Mouse (Mus musculus) lung, postnatal 14 days (tissue): ENCODE results near the gene Rsph4a.
"Not testable (repeated sequence)": the region's sequence is repeated elsewhere in the genome, so short reads cannot be mapped to it uniquely, and the experiment has no call there.

Source experiments
- DNase-seq: peaks from one replicate; pipeline ENCODE4 v3.0.0; 2021

Rsph4a gene

GRCm38 (mm10) chr10:33904530-33905481, at the start of gene Rsph4a:
TSS of gene Rsph4a (plus strand) at chr10:33905111.
- DNase-seq, result no peak

DNA sequence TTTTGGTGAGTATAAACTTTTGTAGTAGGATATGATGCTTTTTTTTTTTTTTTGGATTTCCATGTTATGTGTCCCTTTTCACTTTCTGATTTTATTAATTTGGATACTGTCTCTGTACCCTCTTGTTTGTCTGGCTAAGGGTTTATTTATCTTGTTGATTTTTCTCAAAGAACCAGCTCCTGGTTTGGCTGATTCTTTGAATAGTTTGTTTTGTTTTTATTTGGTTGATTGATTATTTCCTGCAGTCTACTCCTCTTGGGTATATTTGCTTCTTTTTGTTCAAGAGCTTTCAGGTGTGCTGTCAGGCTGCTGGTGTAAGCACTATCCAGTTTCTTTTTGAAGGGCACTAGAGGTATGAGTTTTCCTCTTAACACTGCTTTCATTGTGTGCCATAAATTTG, 47.5 kb upstream of the Rsph4a start, which contains the start of gene Sult3a1:
Gene Sult3a1, plus strand, starts transcription at position 301 of the 400 bp plus-strand sequence.
- no peak for DNase-seq

DNA sequence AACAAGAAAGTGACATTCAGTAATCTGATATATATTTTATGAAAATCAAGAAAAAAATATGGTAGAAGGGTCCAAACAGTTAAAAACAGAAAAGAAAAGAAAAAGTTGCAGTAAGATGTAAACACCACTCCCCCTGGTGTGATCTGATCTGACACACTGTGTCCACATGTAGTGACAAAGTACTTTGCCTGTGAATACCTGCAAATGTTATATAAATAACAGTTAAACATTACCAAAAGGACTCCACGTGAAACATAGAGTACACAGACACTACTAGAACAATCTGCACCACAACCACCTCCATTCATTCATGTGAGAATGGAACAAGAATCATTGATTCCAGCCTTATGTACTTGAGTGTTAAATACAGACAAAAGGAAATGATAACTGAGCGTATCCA, 38.9 kb upstream of the Rsph4a start:
- no peak for DNase-seq

DNA sequence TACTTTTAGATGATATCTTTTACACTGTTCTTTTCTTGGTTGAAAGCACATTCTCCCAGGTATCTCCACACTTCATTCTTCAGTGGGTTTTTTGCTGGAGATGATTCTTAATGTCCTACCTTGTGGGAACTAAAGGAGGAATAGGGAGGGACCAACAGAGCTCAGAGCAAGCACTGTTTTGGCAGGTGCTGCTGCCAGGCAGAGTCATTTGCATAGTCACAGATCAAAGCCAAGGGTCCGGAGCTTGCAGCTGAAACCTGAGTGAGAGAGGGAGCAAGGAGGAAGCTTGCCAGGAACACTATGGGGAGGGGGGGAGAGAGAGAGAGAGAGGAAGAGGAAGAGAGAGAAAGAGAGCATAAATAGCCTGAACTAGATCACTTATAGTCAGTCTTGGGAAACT, 34.5 kb upstream of the Rsph4a start:
- no peak for DNase-seq

- no peak for DNase-seq
These were observed 32.1 kb upstream of the Rsph4a start for GRCm38 (mm10) chr10:33872672-33873398.

DNA sequence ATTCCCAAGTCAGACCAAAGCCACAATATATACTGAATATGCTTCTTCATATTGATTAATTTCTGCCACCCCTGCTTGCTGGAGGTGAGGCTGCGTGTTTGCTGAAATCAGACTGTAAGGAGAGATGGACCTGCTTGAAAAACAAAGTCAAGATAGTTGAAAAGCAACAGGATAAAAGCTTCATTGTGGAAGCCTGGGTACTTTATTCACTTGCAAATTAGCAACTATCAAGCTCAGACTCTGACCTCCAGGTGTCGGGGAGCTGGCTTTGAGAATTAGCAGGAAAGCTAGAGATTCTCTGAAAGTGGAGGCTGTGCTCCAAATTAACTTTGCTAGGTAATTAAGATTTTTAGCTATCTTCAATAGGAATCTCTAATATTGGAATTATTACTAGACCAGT, 22.5 kb upstream of the Rsph4a start:
- DNase-seq, result not testable (repeated sequence)

DNA sequence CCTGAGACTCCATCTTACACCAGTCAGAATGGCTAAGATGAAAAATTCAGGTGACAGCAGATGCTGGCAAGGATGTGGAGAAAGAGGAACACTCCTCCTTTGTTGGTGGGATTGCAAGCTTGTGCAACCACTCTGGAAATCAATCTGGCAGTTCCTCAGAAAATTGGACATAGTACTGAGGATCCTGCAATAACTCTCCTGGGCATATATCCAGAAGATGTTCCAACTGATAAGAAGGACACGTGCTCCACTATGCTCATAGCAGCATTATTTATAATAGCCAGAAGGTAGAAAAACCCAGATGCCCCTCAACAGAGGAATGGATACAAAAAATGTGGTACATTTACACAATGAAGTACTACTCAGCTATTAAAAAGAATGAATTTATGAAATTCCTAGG, 3.4 kb upstream of the Rsph4a start:
- not testable (repeated sequence) for DNase-seq

GRCm38 (mm10) chr10:33905489-33905888, 578 bp downstream of the Rsph4a start:
- DNase-seq, result no peak

- no peak for DNase-seq
These were observed 35.8 kb downstream of the Rsph4a start for GRCm38 (mm10) chr10:33940702-33941101.

DNA sequence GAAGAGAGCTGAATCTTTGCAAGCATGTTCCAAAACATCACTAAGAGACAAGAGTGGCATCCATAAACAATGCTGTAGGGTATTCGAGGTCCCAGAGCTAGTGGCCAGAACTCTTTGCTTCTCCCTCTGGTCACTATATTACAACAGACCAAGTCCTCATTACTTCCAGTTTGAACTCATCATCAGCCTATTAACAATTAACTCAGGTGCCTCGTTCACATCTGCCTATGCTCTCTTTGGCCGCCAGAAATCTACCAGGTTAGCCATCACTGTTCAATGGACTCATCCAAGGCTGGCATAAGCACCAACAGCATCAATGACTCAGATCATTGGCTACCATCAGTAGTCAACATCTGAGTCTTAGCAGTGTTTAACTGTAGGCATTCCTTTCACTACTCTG, 40.5 kb downstream of the Rsph4a start:
- DNase-seq, result no peak

DNA sequence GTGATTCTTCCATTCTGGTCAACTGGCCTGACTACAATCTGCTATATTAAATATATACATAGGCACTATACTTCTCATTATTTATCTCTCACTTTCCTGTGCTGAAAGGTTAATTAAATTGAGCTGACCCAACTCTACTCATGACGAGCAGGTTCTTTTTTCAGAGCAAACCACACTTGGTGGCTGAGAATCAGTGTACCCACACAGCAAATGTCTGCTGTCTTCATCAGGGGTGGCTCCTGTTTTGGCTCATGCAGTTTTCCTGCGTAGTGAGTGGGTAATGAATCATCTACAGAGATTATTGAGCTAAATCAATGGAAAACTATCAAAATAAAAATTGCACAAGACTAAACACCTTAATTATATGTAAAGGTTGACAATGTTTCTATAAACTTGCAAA, 41.4 kb downstream of the Rsph4a start:
- no peak for DNase-seq

DNA sequence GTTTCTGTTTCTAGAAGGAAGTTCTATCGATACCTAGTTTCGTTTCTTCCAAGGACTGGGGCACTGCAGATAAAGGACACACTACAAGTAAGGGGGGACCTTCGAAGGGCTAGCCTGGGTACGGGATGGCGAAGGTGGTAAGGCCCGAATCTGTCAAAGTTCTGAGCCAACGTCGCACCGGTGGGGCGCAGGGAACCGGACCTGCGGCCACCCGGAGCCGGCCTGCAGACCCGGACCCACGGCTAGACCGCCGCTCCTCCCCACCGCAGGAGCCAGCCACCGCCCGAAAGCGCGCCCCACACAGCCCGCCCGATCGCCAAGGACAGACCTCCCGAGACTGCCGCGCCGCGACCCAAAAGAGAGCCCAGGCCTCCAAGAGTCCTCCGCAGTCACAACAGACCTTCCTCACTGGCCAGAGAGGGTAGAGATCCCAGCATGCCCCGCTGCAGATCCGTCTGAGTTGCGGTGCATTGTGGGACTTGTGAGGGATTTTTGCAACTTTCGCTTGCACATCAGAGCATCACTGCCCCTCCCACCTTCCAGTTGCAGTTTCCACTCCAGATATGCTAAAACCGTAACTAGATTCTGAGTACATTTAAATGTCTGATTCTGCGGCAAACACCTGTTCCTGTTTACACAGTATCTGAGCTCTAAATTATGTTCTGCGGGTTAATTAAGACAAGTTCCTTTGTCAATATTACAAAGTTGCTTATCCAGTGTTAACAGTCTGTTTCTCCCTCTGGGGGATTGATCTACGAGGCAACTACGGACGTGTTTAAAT, 46.1 kb downstream of the Rsph4a start, which contains the start of gene Zup1:
Gene Zup1, minus strand, starts transcription at position 467 of the 781 bp plus-strand sequence.
- peak; percentile 84 for DNase-seq

GRCm38 (mm10) chr10:33952509-33952908, 47.6 kb downstream of the Rsph4a start:
- no peak for DNase-seq
